Mouse (Mus musculus) brain, embryonic 14.5 days (tissue): ENCODE results near the gene Adgrd1.

Source experiments
- CTCF ChIP-seq: fragments of 200-500 bp; IDR thresholded peaks from 2 replicates; pipeline ENCODE4 v1.5.1; 2012; ENCODE audit warnings: inconsistent platforms, mild to moderate bottlenecking, moderate library complexity, borderline replicate concordance; ENCODE audit not compliant: insufficient read depth, insufficient read length; ENCODE audit errors: extremely low read depth
- POLR2A ChIP-seq: fragments of 200-500 bp; IDR thresholded peaks from 2 replicates; pipeline ENCODE4 v1.6.1; 2012; ENCODE audit warnings: mild to moderate bottlenecking, inconsistent platforms, borderline replicate concordance; ENCODE audit not compliant: poor library complexity, insufficient read depth, insufficient read length, severe bottlenecking; ENCODE audit errors: extremely low read depth

- TF ChIP-seq CTCF (no peak), POLR2A (no peak)
Measured at GRCm38 (mm10) chr5:129155902-129156311, 59.4 kb downstream of the Adgrd1 start.
